Mouse (Mus musculus): ENCODE data around the gene Sapcd2.
A peak's percentile ranks its signal among the peaks of the same experiment; 100 is the strongest.

The Sapcd2 gene

DNA sequence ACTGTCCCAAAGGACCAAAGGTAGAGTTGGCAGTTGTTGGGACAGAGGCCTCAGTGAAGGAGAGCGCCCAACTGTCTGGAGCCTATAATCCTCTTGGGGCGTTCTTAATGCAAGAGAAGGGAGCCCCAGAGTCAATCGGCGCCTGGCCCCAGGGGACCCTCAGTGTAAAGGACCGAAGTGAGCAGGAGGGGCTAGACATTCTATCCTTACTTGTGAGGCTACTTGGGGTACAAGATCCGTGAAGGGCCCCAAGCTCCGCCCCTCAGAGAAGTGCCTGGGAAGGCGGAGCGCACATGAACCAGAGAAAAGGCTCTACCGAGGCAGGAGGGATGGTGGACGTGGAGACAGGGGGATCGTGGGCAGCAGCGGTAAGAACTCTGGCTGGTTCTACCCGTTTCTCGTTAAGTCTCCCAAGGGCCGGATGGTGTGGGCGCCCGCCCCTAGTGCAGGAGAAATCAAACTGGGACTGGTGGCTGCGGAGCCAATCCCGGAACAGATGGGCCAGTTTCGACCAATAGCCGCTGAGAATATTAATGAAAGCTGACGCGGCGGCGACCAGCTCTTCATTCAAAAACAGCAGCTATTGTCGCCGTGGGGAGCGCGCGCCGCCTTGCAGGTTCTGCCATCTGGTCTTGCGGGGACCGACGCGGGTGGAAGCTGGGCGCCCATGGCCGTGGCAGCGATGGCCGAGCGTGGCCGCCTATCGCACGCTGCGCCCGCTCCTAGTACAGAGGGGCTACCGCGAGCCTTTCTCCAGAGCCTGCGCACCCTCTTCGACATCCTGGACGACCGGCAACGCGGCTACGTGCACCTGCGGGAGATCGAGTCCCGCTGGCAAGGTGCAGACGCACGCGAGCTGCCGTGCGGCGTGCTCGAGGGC, at the start of gene Sapcd2:
TSS of gene Sapcd2 (plus strand) at position 558 of the 880 bp plus-strand sequence.
- DNase-seq (ENCODE audit: low read depth), result peak; percentile 86

DNA sequence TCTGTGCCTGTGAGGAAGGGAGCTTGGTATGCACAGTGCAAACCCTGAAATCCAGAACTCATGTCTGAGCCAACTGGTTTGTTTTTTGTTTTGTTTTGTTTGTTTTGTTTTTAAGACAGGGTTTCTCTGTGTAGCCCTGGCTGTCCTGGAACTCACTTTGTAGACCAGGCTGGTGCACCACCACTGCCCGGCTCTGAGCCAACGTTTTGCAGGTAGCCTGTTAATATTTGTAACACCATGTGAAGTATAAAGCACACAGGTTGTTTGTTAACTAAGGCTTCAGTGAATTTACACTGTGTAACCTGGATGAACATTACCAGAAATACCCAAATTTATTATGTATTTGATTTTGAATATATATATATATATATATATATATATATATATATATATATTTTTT, 46.1 kb upstream of the Sapcd2 start:
- DNase-seq (ENCODE audit: low read depth), result no peak

DNA sequence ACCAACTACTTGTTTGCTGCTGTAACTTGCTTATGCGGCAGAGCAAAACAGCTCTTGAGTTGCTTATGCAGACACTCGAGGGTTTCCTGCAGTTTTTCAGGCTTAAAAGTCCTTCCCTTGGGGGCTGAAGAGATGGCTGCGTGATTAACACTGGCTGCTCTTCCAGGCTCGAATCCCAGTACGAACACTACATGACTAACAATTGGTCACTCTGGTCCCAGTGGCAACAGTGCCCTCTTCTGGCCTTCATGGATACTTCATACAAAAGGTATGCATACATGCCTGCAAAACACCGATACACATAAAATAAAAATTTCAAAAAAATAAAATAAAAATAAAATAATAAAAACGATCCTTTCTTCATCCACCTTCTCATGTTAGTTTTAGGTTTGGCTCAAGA, 43.7 kb upstream of the Sapcd2 start:
- peak; percentile 63 for DNase-seq (ENCODE audit: low read depth)

DNA sequence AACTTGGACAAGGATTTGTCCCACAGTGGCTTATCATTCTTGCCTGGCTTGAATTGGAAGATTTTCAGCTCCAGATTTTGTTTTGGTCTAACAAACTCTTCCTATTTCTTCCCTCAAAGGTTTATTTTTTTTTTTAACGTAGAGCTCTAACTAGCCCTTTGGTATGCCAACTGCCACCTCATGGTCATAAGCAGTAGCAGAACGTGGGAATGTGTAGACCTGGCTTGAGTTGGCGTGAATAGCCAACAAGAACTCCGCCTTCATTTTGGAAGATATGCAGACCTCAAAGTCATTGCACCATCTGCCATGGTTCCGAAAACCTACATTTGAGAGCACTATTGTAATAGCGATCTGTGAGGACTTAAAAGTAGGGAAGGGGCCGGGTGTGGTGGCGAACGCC, 40.7 kb upstream of the Sapcd2 start:
- no peak for DNase-seq (ENCODE audit: low read depth)

DNA sequence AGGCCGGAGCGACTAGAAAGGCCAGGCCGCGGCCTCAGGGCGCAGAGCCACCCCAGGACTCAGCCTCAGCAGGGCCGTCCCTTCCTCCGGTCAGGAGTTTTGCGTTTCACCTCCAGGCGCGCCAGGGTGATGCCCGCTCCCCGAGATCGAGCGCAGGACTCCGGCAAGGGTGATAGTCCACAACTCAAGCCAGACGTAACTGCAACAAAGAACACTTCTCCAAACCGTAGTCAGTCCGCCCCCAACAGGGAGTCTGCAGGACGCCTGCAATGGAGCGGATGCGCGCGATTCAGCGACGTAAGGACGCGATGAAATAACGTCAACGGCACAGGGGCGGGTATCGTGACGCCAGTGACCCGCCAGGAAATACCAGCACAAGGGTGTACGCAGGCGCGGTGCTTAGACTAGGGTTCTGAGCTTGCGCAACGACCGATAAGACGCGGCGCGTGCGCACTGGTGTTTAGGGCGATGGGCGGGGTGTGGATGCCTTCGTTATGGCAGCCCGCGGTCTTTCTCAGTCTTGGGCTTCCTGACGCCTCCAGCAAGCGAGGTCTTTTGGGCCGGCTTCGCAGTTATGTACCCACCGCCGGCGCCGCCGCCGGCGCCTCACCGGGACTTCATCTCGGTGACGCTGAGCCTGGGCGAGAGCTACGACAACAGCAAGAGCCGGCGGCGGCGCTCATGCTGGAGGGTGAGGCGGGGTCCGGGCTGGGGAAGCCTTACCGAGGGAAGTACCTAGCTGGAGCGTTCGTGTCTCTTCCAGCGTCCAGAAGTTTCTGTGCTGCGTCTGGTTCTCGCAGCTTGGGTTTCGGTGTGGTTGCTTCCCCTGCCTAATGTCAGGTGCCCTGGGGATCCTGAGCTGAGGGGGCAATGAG, 39.6 kb upstream of the Sapcd2 start, which contains the start of gene Man1b1:
TSS of gene Man1b1 (plus strand) at position 53 of the 875 bp plus-strand sequence.
- peak; percentile 100 for DNase-seq (ENCODE audit: low read depth)

DNA sequence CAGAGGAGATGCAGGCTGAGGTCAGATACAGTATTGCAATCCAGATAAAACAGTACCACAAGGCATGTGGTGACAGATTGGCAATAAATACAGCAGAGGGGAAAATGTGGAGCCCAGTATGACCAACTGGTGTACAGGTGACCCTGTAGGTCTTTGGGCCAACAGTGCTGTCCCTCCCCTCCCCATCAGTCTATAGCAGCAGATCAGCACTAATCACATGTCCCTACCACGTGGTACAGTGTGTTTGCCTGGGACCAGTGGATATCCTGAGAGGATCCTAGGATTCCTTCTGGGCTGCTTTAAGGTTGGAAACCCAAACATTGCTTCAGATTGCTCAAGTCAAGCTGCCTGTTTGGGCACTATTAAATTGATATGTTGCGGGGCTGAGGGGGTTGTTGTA, 38.6 kb upstream of the Sapcd2 start:
- no peak for DNase-seq (ENCODE audit: low read depth)

DNA sequence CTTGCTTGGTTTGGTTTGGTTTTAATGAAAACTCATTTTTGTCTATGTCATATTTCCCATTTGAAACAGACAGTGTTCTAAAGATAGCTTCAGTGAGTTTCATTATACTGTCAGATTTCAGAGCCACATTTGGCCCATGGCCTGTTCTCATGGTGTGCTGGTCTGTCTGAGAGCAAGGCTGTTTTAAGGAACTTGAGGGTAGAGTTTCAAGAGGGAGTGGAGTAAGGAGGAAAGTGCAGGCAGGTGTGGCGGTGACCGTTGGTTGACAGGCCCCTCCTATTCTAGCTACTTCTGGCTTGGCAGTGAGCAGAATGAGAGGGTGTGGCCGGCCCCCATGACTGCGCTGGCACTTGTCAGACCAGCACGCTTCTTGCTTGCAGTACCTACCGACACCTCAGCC, 33.8 kb upstream of the Sapcd2 start:
- no peak for DNase-seq (ENCODE audit: low read depth)

DNA sequence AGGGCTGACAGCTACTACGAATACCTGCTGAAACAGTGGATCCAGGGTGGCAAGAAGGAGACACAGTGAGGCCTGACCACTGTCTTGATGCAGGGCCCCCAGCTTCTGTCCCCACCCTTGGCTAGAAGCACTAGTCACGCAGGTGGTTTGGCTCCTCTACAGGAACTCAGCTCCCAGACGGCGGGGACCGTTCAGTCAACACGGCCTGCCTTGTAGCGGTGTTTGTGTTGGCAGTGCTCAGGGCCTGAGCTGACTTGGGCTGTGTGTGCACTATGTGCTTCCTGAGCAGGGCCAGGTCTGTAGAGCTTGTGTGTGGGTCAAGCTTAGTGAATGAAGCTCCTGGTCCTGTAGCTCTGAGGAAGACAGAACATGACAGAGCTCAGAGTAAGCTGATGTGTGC, 24.0 kb upstream of the Sapcd2 start:
- no peak for DNase-seq (ENCODE audit: low read depth)

DNA sequence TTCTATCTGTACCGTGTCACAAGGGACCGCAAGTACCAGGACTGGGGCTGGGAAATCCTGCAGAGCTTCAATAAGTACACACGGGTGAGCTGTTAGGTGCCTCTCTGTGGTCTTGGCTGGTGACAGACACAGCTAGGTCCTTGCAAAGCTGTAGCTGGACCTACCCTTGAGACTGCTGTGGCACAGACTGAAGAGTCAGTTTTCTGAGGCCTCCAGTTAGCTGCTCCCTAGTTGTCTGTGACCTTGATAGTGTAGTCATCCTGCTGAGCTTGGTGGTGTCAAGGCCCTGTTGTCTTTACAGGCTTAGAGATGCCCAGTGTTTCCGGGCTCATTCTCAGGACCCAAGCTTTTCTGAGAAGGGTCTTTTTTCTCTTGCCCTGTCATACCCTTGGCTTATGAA, 22.6 kb upstream of the Sapcd2 start:
- no peak for DNase-seq (ENCODE audit: low read depth)

DNA sequence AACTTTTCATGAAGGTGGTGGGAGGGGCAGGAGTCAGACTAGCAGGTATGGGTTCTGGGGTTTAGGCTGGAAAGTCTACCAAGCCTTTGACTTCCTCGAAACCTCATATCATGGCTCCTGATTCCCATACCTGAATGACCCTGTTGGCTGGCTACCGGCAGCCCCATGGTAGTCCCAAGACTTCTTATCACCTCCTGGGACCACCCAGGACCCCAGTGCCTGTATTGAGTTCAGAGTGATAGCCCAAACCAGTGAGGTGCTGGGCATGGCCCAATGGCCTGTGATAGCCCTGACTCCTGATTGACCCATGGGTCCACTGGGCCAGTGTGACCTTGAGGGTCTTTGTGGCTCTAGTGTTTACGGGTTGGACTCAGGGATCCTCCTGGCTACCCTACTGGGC, 21.4 kb upstream of the Sapcd2 start:
- DNase-seq (ENCODE audit: low read depth), result no peak

DNA sequence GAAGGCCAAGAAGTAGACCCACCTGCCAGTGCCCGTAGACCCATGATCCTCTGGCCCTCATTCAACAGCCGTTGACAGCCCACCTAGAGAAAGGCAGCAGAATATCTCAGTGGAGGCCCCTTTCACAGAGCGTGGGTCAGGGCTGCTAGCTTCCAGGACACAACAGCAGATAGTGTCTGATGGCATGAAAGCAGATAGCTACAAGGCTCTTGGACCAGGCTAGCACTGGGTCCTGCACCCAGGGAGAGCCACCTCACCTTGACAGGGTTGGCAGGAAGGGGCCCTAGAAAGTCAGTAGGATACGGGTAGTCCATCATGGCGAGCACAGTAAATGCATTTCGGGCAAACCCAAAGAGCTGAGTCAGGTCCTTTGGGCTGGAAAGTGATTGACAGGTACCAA, 17.9 kb upstream of the Sapcd2 start:
- DNase-seq (ENCODE audit: low read depth), result no peak

DNA sequence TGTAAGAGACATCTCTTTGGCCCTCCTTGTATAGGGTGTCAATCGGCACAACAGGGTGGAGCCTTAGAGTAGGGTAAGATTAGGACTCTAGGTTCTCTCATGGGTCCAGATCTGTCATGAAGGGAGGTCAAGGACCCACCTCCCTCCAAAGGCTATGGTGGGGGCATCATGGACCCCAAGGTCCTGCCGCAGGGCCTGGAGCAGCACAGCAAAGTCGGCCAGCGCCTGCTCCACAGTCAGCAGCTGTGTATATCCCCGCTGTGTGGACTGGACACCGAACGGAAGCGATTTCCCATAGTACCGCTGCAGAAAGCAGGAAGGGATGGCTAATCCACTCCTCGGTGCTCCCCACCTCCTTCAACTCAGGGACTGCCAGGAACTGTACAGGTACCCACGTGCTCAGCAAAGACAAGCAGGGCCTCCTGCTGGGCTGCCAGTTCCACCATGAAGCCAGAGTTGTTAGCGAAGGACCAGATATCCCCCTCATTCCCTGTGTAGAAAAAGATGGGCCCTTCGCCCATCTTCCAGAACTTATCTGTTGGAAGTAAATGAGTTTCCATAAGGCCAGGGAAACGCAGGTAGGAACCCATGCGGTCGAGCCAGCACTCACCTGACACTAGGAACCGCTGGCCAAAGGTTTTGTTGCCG, 16.6 kb upstream of the Sapcd2 start:
- DNase-seq (ENCODE audit: low read depth), result no peak

DNA sequence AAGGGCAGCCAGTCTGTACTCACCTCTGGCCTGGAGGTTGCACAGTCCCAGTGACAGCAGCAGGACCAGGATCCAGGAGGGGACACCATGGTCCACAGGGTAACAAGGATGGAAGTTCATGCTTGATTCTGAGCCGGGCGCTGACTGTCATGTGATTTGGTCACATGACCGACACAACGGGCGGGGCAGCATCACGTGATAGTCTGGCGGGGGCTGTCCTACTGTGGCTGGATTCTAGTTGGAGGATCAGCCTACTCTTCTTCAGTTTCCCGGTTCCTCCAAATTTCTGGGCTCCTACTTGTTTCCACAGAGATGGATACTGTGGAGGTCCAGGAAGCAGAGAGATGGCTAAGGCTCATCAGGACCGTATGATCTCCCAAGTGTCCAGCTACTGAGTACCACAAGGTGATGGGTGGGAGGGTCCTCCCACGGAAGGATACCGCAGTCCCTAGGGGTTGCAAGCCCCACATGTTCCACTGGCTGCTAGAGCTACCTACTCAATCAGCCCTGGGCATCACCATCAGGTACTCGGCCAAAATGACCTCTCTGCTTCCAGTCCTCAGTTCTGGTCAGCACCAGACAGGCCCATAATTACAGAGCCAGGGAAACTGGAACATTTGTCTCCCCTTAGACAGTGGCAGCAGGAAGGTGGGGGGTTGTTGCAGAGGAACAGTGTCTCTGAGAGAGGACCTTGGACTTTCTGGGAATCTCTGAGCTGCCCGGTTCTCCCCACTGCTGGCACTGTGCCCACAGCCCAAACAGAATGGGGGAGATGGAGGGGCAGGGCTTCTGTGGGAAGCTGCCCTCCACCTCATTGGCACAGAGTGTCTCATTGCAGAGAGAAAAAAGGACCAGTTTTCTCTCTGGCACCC, 15.7 kb upstream of the Sapcd2 start, which contains the start of gene Dpp7:
TSS of gene Dpp7 (minus strand) at position 152 of the 872 bp plus-strand sequence.
- DNase-seq (ENCODE audit: low read depth), result peak; percentile 73

DNA sequence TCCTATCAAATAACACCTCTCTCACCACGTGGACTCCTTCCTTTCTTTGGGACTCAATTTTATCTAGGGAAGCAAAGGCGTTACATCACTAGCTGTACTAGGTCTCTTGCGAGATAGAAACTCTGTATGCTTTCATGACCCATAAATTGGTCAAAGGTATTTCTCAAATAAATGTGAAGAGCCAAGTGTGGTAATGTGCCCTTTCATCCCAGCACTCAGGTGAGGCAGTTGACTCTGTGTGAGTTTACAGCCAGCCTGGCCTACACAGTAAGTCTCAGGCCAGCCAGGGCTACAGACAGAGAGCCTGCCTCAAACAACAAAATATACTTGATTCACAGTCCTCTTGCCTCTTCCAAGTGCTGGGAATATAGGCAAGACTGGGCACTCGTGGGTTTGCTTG, 12.3 kb upstream of the Sapcd2 start:
- DNase-seq (ENCODE audit: low read depth), result no peak

DNA sequence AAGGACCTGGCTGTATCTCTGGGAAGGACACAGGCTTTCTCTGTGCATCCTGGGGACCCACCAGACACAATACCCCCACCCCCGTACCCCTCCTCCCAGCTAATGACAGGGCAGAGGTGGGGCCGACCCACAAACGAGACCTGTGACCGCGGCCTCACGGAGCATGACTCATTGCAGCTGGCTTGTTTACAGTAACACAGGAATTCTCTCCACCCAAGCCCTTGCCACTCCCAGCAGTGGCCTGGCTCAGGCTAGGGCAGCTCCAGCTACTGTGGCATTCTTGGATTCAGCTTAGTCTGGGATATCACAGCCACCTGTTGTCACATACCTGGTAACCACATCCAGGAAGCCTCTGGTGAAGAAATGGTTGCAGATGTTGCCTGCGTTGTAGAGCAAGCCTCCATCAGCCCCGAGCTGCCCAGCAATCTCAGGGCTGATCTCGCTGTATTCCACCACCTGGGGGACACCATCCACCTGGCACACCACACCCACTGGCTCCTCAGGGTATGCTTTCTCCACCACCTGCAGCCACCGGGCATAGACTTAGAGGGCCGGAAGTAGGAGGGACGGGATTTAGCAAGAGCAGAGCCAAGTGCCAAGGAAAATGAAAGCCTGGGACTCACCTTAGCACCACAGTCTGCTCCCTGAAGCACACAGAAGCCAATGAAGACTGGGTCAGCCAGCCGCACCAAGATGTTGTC, 8.5 kb upstream of the Sapcd2 start:
- no peak for DNase-seq (ENCODE audit: low read depth)

DNA sequence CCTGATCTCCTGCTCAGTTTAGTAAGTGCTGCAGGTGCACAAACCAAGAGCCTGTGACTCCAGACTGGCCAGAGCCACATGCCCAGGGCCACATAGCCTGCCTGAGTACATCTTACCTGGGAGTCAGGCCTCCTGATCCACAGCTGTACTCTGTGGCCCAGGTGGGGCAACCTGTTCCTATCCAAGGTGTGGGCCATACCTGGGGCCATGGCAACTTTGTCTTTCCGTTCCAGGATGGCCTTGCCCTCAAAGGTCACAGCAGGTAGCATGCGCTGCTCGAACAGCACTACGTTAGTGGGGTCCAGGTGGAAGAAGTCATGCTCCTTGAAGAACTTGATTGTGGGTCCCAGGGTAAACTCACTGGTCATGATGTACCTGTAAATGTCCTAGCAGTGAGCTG, 7.8 kb upstream of the Sapcd2 start:
- no peak for DNase-seq (ENCODE audit: low read depth)

DNA sequence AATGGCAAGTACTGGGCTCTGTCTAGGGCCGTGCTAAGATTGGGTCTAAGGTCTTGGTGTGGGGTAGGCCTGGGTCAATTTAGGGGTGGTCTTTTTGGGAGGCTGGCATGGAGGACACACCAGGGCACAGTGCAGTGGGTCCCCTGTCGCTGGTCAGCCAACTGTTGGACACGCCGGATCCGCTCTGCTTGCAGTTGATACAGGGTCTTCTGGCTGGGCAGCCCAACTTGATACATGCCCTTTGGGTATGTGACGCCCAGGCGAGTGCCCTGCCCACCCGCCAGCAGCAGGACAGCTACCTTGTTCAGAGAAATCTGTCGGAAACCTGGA, 7.4 kb upstream of the Sapcd2 start:
- no peak for DNase-seq (ENCODE audit: low read depth)

DNA sequence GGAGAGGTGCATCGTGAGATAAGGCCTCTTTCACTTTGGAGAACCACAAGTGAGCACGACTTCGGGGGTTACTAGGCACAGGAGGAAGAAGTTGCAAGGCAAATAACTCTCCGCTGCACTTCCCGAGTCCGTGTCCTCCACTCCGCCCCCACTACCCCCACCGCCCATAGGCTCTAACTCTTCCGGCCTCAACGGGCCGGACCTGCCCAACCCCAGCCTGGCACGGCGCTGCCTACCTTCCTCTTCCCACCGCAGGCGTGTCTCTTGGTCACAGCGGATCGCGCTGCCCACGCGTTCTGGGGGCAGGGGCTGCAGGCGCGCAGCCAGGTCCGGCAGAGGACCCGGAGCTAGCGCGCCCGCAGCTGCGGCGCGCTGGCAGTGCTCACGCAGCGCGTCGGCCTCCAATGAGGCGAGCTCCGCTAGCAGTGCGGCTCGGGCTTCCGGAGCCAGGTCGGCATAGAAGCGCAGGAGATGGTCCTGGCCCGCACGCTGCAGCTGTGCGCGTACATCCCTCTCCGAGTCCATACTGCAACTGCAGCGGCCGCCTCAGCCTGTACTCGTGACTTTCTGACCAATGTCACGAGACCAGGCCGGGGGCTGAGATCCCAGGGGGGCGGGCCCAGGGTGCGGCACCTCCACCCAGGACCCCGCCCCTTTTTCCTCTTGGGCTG, 6.9 kb upstream of the Sapcd2 start, which contains the start of gene Uap1l1:
TSS of gene Uap1l1 (minus strand) at position 592 of the 671 bp plus-strand sequence.
- peak; percentile 41 for DNase-seq (ENCODE audit: low read depth)

DNA sequence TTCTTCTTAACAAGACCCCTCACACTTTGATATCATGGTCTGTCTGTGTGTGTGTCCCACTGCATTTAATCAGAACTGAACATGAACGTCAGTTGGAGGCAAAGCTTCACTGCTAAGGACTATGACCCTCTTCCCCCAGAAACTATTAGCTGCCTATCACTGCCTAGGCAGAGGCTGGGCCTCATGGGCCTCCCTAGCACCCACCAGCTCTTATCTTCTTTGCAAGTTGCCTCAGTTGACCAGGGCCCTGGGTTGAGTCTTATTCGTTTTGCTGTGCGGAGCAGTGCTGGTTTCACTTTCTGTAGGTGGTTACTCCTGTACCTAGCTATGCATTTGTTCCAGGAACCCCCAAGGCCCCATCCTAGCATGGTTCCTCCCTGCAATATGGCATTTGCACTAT, 2.1 kb upstream of the Sapcd2 start:
- no peak for DNase-seq (ENCODE audit: low read depth)
